Mouse (Mus musculus) embryo, embryonic 11.5 days (tissue): ENCODE measurements at regions not wholly inside any gene's neighbourhood (a gene's known extent, or its start where the extent isn't known, plus 50 kb on each side); places are given as distances from the start of the nearest gene placed in this dataset.

ENCODE experiments used
- DNase-seq: peaks from one replicate; pipeline ENCODE4 v3.0.0-alpha.2; 2012; ENCODE audit warnings: low read depth, low spot score

DNA sequence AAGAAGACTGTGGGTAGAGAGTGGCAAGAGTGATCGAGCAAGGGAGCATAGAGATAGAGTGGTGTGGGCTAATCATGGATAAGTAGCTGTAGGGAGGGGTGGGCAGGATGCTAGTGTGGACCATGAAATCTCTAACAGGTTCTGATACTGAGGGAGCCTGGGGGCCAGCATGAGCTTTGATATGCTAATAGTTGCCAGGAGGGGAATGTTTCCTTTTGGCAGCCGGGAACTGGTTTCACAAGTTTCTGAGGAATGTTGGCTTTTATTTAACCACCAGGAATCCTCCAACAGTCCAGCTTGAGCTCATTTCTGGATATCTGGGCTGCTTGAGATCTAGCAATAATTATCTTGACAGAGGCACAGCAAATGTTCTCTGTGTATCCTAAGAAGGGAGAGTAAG, 167.7 kb upstream of the Fggy start:
- no peak for DNase-seq

DNA sequence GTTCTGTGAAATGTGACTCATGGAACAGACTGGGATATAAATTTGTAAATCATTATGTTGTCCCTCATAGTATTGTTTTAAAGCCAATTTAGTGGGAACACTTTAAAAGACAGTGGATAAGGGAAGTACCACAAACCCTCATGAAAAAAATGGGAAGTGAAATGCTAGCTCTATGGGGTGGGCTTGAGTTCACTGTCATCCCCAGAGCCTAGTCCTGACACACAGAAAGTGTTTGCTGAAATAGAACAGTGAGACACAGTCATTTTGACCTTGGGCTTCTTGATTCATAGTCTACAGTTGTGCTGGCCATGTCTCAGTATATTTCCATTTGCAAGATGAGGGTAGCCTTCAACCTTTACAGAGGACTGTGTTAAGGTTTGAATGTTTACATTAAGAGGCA, 166.8 kb upstream of the Fggy start:
- DNase-seq, result no peak

DNA sequence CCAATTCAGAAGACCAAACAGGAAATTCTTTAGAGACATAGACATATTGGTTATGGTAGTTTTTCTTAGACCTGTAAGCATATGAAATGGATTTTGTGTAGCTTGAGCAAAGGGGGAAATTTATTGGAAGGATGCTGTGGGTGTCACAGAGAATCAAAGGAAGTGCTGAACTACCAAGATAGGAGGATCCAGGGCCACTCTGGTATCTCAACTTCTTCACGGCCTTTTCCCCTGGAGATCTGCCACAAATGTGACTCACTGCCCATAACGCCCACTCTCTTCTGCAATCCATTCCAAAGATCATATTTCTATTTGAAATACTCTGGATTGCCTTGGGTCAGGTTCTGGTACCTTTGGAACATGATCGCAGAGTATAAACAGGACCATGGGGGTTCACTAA, 161.6 kb upstream of the Fggy start:
- no peak for DNase-seq

DNA sequence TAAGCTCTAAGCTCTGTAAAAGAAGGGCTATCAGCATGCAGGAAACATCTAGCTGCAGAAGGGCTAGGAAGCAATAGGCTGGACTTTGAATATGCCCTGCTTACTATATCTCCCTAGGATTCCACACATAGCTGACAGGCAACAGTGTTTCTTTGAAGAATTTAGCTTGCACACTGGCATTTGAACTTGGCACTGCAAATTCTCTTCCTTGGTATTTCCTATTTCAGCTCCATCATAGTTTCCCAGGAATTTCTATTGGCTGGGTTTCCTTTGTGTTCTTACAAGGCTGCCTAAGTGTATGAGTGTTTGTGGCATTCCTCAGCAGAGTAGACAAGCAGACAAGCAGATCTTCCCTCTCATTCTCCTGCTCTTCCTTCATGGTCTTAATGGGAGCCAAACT, 159.0 kb upstream of the Fggy start:
- DNase-seq, result no peak

DNA sequence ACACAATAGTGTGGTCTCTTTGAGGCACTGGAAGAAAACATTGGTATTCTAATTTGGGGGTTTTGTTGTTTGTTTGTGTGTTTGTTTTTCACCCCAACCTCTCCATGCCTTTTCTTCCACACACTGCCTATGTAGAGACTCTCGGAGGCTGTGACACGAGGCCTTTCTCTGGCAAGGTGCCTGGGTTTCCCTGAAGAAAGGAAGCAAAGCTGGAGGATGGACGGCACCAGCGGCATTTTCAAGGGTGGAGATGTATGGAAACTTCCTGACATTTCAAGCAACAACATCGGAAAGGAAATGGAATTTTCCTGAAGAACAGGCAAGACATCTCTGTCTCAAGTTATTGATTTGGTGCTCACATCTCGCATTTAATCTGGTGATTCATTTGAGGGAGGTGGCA, 155.0 kb upstream of the Fggy start:
- no peak for DNase-seq

DNA sequence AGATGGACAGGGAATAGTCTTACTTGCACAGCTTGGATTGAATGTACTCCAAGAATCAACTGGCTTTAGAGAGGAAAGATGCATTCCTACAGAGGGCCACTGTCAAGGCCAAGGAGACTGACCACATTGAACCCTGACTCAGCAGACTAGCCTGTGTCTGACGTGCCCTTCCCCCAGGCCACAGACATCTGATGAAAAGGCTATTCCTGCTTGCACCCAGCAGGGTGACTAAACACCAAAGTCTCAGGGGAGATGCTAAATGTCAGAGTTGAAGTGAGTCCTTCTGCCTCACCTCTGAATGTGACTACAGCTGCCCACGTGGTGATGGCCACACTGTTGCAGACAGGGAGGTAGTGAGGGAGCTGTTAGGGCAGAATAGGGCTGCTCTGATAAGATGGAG, 140.2 kb upstream of the Fggy start:
- no peak for DNase-seq

DNA sequence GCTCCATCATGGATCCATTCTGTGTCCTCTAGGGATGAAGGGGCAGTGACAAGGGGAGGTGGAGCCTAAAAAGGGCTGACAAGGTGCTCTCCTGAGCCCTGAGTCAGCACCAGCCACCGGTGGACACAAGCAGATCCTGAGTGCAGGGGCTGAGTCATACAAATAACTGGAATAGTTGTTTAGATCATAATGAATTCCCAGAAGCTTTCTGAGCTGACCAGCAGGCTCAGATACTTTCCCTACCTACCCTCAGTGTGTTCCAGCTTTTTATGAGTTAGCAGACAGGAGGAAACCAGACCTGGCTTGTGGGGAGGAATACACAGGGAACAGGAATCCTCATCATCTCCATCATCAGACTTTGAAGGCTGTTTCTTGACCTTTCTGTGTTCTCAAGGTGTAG, 130.7 kb upstream of the Fggy start:
- no peak for DNase-seq

DNA sequence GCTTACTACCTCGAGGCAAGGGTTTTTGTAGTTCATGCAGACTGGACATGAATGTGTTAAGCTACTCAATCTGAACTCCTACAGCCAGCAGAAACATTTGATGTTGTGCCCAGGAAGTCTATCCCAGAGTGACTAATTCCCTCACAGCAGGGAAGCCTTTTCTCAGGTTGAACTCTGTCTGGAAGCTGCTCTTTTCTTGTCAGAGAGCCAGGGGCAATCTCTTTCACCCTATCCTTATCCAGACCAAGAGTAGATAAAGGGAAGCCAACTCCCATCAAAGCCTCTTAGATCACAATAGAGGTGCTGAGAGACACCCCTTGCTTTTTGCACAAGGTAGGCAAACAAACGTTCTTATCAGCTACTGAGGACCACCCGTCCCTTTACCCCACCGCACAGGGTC, 122.8 kb upstream of the Fggy start:
- DNase-seq, result no peak

DNA sequence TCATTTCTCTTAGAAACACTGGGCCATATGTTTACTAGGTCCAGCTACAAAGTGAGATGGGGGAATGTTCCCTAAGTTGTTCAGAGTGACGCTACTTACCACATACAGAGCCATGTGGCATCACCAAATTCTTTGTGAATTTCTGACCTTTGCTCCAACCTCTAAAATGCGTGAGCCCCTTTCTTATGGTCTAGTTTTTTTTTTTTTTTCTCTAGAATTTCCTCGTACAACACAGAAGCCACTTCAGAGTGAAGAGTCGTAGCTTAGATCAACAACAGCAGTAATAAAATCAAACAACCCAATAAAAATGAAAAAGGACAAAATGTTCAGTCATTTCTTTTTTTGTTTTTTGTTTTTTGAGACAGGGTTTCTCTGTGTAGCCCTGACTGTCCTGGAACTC, 122.2 kb upstream of the Fggy start:
- DNase-seq, result no peak

DNA sequence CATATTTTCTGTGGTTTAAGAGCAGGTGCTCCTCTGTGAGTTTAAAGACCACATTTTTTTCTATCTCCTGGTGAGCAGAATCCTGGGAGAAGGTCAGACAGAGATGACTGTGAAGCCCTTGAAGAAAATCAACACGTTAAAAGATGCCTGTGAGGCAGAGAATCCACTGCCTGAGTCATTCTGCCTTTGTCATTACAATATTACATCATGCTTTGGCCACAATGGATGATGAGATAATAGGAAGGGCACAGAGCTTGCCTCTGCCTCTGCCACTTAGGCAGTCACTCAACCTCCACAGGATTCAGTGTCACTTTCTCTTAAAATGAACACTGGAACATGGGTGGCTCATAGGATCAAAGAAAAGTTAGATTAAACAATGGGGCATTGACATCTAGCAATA, 117.5 kb upstream of the Fggy start:
- DNase-seq, result no peak

DNA sequence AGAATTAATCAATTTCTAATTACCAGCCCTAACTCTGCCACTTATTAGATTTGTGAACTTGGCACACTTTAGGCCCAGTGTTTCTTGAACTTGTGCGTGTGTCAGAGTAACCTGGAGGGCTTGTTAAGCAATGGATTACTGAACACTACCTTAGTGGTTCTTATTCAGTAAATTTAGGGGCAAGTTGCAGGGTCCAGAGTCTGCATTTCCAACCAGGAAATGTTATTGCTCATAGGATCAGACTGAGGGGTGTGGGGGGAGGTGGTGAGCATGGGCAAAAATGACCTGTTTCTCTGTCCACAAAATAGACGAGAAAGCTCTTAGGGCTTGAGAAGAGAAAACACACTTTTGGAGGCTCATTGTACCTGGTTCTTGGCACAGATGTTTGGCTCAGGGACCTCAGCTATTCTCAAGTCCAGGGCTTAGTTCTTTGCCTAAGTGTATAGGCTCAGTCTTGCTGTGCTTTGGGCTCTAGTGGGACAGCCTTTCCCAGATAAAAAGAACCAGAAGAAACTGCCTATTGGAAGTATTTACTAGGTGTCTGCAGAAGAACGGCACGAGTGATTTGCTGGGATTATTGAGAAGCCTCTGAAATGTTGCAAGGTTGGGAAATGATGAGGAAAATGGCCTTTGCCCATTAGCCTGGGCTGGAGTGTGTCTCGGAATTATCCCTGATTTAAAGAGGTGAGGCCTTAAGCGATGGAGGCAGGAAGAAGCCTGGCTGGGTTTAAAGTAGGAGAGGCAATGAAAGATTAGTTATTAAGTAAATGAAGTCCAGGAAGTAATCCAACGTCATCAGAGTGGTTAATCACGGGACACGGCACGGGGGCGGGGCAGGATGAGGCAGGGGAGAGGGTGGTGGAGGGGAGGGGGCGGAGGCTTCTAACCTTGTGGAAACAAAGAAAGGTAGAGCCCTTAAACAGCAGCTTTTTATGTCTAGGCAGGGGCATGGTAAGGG, 113.2 kb upstream of the Fggy start:
- DNase-seq, result no peak

DNA sequence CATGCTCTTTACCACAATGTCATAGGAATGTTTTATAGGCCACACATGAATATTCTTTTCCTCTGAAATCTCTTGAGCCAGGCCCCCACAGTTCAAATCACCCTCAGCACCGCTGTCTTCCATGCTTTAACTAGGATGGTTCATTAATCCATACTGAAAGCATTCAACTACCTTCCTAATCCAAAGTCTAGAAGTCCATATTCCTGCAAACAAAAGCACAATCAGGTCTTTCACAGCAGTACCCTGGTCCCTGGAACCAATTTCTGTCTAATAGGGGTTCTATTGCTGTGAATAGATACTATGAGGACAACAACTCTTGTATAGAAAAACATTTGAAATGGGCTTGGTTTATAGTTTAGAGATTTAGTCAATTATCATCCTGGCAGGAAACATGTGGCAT, 107.0 kb upstream of the Fggy start:
- DNase-seq, result no peak

DNA sequence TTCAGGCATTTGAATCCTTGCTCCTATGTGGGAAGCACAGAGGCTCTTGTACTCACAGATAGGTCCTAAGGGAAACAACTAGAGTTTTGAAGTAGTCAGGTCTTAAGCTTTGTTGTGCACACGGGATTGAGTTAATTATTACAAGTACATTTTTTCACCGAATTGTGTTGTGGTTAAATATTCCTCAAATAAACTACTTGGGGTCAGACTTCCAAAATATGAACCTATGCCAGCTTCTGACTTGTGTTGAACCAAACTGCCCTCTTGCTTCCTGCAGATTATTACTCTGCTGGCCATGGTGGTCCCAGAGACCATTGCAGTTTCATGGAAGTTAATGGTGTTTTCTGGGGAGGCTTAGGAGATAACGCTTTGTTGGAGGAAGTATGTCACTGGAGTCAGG, 105.5 kb upstream of the Fggy start:
- no peak for DNase-seq

DNA sequence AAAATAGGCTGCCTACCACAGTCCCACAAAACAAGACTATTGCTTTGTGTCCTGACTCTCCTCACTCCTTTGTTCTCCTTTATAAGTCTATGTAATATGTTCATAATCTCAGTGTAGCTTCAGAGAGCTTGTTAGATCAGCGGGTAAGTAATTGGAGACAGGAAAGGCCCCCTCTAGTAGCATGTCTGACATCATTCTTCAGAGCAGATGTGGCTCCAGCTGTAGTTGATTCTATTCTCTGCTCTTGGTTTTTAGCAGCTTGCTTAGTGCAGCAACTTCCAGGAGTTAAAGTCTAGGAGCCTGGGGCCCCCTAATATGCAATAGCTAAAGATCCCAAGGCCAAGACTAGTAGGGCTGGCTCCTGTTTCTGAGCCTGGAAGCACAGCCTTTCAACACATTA, 101.0 kb upstream of the Fggy start:
- DNase-seq, result no peak

DNA sequence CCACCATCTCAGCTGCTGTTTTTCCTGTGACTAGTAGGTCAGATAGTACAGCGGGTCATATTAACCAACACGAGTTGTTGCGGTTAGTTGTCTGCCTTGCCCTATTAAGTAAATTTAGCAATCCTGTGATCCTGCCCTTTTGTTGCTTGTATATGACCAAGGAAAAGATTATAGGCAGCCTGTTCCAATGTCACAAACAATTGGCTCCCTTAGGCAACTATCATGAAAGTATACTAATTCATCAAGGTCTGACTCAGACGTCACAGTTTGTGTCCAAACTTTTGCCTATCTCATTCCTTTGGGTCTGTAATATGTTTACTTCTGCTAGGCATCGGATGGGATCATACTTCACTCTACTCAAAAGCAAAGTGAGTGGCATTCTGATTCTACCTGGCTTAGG, 100.4 kb upstream of the Fggy start:
- DNase-seq, result no peak

DNA sequence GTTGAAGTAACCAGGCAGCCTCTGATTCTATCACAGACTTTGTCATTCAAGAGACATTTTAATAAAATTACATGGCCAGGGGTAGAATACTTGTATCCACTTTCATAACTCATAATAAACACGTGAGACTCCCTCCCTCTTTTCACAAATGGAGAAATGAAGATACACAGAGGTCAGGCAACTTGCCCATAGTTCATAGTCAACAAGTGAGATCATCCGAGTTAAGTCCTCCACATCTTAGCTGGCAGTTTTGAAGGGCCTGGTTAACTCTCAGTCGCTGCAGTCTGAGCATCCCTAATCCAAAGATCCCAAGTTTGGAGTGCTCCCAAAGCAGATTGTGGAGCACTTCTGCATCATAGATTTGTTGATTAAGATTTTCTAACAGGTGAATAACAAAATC, 94.8 kb upstream of the Fggy start:
- DNase-seq, result no peak

DNA sequence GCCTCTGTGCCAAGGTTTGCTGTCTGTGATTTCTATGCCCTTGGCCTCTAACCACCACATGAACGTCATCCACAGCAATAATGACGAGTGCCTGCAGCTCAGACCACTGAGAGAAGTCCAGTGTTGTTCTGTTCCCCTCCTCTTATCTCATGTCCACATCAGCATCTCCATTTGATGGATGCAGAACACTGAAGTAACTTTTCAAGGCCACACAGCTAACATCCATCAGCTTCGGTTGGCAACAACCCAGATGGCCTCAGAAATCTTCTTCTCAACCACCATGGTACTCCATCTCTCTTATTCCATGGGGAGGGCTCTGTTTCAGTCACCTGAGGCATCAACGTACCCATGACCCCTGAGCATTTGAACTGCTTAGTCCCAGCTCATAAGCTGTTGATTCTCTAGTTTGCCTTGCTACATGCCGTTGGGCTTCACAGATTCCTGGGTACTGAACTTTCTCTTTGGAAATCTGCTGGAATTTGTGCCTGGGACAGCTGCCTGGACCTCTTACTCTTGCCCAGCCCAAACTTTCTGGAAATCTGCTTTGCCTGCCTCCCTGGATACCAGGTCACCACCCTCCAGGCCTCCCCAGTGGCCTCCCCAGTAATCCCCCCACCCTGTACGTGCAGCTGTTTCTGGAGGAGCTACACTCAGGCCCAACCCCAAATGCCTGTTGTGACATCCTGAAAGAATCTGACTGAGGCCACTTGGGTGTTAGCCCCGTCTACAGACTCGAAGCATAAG, 94.1 kb upstream of the Fggy start:
- no peak for DNase-seq

DNA sequence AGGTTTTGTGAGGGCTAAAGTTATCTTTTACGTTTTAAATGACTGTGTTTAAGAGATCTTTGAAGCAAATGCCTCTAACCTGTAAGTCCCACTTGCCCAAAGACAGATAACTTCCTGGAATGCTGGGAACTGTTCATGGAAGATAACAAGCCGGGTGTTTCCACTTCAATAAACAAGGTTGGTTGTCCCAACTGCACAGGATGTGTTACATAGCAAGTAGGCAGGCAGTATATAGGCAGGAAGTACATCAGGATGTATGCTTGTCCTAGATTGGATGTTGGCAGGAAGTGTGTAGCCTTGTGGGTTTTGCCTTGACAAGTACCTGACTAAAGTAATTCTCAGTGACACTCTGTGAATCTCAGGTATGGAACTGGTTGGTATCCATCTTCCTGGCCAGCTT, 90.7 kb upstream of the Fggy start:
- DNase-seq, result no peak

DNA sequence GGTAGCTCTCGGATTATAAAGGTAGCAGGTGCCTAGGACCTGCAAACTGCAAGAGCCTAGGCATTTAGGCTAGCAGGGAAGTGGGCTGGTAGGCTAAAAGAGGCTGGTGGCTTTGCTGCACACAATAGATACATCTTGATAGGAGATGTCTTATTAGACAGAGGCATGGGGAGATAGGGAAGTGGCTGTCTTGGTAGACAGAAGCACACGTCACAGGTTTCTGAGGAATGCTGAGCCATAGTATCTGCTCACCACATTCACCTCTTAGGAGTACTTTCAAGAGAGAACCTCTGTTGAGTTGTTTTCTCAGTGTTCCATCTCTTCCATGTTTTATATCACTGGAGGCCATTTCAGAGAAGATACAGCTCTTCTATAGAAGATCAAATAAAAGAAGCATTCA, 89.8 kb upstream of the Fggy start:
- DNase-seq, result no peak

DNA sequence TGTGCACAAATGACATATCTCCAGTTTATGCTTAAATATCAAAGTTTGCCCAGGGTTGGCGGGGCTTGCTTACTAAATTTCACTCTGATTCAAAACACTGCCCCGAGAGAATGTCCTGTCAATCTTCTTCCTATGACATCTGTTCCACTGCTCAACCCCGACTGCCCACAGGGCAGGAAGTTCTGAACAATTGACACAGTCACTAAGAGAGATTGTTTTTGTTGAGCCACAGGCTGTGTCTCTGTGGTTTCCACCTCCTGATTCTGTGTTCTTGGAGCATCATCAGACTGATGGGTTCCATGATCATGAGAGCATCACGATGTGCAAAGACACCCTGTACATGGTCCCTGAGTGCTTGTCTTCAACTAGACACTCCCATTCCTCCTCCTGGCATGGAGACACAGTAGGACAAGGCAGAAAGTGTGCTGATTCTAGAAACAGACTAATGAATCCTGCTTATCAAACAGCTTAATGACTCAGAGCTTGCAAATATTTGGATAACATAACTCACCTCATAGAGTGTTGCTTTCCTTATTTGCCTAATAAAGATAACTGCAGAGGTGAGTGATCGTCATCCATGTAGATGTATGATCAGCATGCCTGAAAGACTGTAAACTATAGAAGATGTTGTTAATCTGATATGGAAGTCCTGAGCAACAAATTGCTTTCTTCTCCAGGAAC, 82.4 kb upstream of the Fggy start:
- DNase-seq, result no peak

DNA sequence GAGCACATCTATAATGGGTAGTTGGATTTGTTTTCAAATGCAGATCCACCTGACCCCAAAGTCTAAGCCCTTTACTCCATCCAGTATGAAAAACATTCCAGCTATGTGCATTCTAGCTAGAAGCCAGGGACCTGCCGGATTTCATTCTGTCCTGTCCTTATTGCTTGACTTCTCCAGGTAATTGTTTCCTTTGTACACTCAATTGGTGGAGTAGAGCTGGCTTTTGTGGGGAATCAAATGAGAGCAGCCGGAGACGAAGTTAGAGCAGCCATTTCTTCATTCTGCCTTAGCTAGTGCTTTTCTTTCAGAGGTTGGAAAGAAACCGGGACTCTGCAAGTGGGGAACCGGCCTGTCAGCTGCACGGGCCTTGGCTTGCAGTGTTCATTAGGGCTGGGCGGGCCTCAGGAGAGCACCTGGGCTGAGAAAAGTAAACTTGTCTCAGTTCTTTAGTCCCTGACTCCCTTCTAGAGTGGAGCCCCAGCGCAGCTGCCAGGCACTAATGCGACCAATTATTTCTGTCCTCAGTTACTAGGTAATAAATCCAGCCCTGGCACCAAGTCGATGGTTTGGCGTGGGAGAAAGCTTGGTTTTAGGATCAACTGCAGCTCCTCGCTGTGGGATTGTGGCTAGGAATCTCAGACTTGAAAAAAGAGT, 81.1 kb upstream of the Fggy start:
- peak; percentile 11 for DNase-seq

DNA sequence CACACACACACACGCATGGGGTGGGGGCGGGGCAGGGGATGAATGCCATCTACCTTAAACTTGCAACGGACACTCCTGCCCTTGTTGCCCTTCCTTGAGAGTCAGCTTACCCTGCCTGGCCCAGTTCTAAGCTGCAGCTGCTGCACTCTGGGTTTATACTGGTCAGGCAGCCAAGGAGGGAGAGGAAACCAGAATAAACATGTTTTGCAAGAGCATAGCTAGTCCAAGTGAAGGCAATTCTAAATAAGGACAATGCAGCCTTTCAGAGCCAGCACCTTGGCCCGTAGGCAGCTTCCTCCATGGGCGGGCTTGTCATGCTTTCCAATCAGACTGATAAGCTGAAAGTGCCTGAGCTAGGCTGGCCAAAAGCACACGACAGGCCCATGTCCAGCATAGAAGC, 73.7 kb upstream of the Fggy start:
- DNase-seq, result no peak
